Mouse (Mus musculus) hindbrain, embryonic 16.5 days (tissue): ENCODE data around the gene Arfip2. TPM values are rescaled to one million over a fixed set of nuclear protein-coding genes. Genes with fewer than 3 reads are reported as not detected.

ENCODE experiments used
- ATAC-seq: fragments of 200-750 bp; cut with Nextera tagmentation; 2 replicates; pipeline ENCODE4 v1.8.0; 2017; ENCODE audit warnings: moderate TSS enrichment, moderate library complexity
- H3K27ac ChIP-seq: fragments of 300-500 bp; sonication (generic); 2 replicates; pipeline ENCODE4 v1.5.1; 2014; ENCODE audit warnings: low read depth, mild to moderate bottlenecking, control low read depth, low read length, moderate library complexity
- H3K27me3 ChIP-seq: fragments of 300-500 bp; sonication (generic); replicated peaks from 2 replicates; pipeline ENCODE4 v1.6.1; 2014; ENCODE audit warnings: low read length; ENCODE audit not compliant: control insufficient read depth, insufficient read depth
- H3K36me3 ChIP-seq: fragments of 300-500 bp; sonication (generic); 2 replicates; pipeline ENCODE4 v1.6.1; 2014; ENCODE audit warnings: mild to moderate bottlenecking, low read length, moderate library complexity, mixed read lengths; ENCODE audit not compliant: control insufficient read depth, insufficient read depth
- H3K4me1 ChIP-seq: fragments of 300-500 bp; sonication (generic); 2 replicates; pipeline ENCODE4 v1.6.1; 2014; ENCODE audit warnings: low read depth, low read length; ENCODE audit not compliant: control insufficient read depth, insufficient read depth
- H3K4me2 ChIP-seq: fragments of 300-500 bp; sonication (generic); 2 replicates; pipeline ENCODE4 v1.6.1; 2014; ENCODE audit warnings: mild to moderate bottlenecking, low read length, control low read depth, moderate library complexity
- H3K4me3 ChIP-seq: fragments of 300-500 bp; sonication (generic); 2 replicates; pipeline ENCODE4 v1.5.1; 2014; ENCODE audit warnings: mild to moderate bottlenecking, low read length, control low read depth, moderate library complexity
- H3K9ac ChIP-seq: fragments of 300-500 bp; sonication (generic); 2 replicates; pipeline ENCODE4 v1.6.1; 2014; ENCODE audit warnings: low read depth, mild to moderate bottlenecking, control low read depth, low read length, moderate library complexity
- H3K9me3 ChIP-seq: fragments of 300-500 bp; sonication (generic); 2 replicates; pipeline ENCODE4 v1.6.1; 2014; ENCODE audit warnings: mild to moderate bottlenecking, low read length, moderate library complexity; ENCODE audit not compliant: control insufficient read depth
- WGBS: fragments of 180-500 bp; shearing (Covaris S2); extraction: QIAGEN DNeasy Blood & Tissue Kit; methylation state at CpG from one replicate; pipeline ENCODE4 v1.1.7; 2014; 5-methylcytosine and 5-hydroxymethylcytosine counted together
- polyA plus RNA-seq: library from polyadenylated mRNA; unstranded; fragments of >200 nt; fragmentation: Nextera tagmentation; extraction: Ambion mirVana; gene quantifications from 2 replicates; pipeline ENCODE4 v1.2.1, GENCODE M21; 2015

Arfip2 gene
- polyA plus RNA-seq, 1 experiment from 2014 or later, result 85.2 TPM

DNA sequence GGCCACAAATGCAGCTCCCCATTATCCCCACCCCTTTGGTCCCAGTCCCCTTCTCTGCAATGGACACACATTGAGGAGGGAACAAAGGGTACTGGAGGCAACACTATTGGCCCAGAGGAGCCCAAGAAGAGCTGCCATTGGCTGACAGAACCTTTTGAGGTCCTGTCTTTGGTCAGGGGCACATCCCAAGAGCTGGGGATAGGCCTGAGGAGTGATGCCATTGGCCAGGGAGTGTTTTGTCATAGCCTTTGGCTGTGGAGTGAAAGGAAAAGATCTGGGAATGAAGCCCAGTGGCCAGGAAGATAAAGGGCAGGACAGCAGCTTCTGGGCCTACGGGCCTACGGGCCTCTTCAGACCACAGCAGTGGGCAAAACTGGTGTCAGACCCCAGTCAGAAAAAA, 4.5 kb downstream of the Arfip2 start:
- Histone ChIP-seq H3K4me1 (peaks cover 27% of the 10 kb centered on the region), H3K9me3 (no peaks in the 10 kb centered on the region), H3K36me3 (0 out of 2 replicates have a peak, but pooled peaks cover 7% of the 10 kb centered on the region), H3K9ac (no peak overlapping the region), H3K27ac (0 out of 2 replicates have a peak overlapping the region, but pooled peaks have one; percentile 27), H3K4me3 (no peak overlapping the region), H3K27me3 (no peaks in the 10 kb centered on the region), H3K4me2 (no peak overlapping the region)
- ATAC-seq, result no peak
- WGBS, result 73% methylated on average over 2 of the region's 2 CpGs

DNA sequence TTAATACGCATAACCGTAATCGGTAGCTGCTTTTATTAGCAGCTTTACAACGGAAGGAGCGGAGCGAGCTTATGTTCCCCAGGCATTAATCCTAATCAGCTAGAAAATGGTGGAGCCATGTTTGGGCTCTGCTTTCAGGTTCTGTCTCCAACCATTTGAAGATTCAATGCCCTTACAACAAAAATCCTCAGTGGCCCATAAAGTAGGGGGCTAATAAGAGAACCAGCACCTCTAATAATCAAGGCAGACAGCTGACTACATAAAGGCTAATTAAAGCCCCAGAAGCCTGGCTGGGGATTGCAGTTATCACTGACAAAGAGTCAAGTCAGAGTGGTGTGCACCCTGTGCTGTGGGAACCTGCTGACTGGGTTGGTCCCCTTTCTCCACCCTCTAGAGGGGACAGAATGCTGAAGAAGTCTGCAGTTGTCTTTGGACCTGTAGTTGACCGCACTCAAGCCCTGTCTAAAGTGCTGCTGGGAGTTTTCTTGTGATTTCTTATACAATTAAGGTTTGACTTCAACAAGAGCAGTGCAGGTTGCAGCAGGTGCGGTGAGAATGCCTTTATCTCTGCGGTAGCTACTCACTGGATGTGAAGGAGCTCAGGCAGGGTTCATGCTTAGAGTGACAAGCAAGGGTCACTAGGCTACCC, 5.8 kb downstream of the Arfip2 start:
- ATAC-seq, result no peak
- 0 out of 2 replicates have a peak, but pooled peaks cover 7% of the 10 kb centered on the region for H3K36me3 ChIP-seq
- 51% methylated on average over 9 of the region's 9 CpGs for WGBS
- no peak overlapping the region for H3K4me3 ChIP-seq
- peaks cover 25% of the 10 kb centered on the region for H3K4me1 ChIP-seq
- H3K27me3 ChIP-seq, result no peaks in the 10 kb centered on the region
- peak overlapping the region; percentile 79 for H3K4me2 ChIP-seq
- peak overlapping the region; percentile 94 for H3K27ac ChIP-seq
- no peaks in the 10 kb centered on the region for H3K9me3 ChIP-seq
- peak overlapping the region; percentile 90; the same call in 1 of the 2 replicates for H3K9ac ChIP-seq

DNA sequence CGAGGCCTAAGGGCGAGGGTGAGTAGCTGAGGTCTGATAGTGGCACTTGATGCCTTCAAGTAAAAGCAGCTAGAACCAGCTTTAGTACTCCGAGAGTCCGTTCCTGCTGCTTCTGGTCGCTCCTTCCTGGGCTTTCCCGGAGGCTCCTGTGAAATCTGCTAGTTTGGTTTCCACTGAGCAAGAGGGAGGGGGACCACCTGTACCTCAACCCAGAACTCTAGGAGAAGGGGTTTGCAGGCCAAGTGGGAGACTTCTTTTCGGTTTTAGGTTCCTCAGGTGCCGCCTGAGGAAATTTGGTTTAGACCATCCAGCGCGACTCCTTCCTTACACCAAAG, 6.4 kb downstream of the Arfip2 start:
- peaks cover 28% of the 10 kb centered on the region for H3K4me1 ChIP-seq
- 0 out of 2 replicates have a peak, but pooled peaks cover 7% of the 10 kb centered on the region for H3K36me3 ChIP-seq
- H3K27me3 ChIP-seq, result no peaks in the 10 kb centered on the region
- peak overlapping the region; percentile 94 for H3K27ac ChIP-seq
- peak overlapping the region; percentile 81 for H3K4me3 ChIP-seq
- H3K9me3 ChIP-seq, result no peaks in the 10 kb centered on the region
- H3K4me2 ChIP-seq, result peak overlapping the region; percentile 79
- ATAC-seq, result no peak
- 6% methylated on average over 10 of the region's 10 CpGs for WGBS
- H3K9ac ChIP-seq, result peak overlapping the region; percentile 90

DNA sequence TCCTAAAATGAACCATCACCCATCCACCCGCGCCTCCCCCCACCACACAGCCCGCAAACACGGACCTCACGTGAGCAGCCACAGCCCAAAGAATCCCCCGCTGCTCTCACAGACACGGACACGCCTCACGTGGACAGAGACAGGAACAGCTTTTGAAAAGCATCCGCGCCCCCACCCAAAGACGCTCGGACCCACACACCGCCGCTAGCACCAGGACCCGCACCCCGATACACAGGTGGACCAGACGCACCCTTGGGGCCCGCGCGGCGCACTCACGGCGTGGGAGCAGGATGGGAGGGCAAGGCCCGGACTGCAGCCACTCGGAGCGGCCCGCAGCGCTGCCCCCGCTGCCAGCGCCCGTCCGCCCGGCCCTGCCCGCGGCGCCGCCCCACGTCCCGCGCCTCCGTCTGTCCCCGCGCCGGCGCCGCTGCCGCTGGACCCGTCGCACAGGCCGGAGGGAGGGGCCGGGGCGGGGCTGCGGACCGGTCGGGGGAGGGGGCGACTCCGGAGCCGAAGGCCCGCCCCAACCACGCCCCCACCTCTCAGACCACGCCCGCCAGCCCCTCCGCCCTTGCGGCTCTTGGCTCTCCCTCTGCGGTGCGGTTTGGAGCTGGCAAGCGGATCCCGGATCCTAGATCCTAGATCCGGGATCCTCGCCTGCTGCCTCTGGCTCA, 7.0 kb downstream of the Arfip2 start, which contains the start of gene Trim3:
Trim3 (minus strand) TSS at position 445 of the 674 bp plus-strand sequence.
- Histone ChIP-seq H3K27me3 (no peaks in the 10 kb centered on the region), H3K9me3 (no peaks in the 10 kb centered on the region), H3K4me1 (peaks cover 33% of the 10 kb centered on the region), H3K36me3 (0 out of 2 replicates have a peak, but pooled peaks cover 7% of the 10 kb centered on the region), H3K9ac (peak within 1 kb of the TSS; percentile 90), H3K4me2 (peak within 1 kb of the TSS; percentile 79), H3K4me3 (peak within 1 kb of the TSS; percentile 81), H3K27ac (peak within 1 kb of the TSS; percentile 94)
- peak; percentile 92 for ATAC-seq
- 0% methylated on average over 24 of the region's 71 CpGs for WGBS

DNA sequence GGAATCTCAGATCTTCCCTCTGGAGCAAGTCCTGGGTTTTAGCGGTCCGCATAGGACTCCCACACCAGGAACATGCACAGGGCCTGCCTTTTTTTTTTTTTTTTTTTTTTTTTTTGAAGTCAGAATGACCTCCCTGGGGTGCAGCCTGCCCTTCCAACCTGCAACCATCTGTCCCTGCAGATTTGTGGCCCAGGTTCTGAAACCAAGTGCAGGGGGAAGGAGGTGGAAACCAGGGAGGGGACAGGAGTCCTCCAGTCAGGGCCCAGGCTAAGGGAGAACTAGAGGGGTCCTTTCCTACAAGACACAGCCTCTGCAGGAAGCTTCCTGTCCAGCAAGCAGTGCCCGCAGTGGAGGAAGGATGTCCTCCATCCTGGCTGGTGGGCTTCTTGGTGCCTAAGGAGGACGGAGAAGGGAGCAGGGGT, 7.7 kb downstream of the Arfip2 start:
- WGBS, result 5% methylated on average over 4 of the region's 4 CpGs
- Histone ChIP-seq H3K4me1 (peaks cover 33% of the 10 kb centered on the region), H3K27me3 (no peaks in the 10 kb centered on the region), H3K4me2 (peak overlapping the region; percentile 79), H3K9me3 (no peaks in the 10 kb centered on the region), H3K4me3 (peak overlapping the region; percentile 81), H3K9ac (peak overlapping the region; percentile 90), H3K36me3 (0 out of 2 replicates have a peak, but pooled peaks cover 4% of the 10 kb centered on the region), H3K27ac (peak overlapping the region; percentile 94)
- no peak; the same call in none of the 2 replicates for ATAC-seq

DNA sequence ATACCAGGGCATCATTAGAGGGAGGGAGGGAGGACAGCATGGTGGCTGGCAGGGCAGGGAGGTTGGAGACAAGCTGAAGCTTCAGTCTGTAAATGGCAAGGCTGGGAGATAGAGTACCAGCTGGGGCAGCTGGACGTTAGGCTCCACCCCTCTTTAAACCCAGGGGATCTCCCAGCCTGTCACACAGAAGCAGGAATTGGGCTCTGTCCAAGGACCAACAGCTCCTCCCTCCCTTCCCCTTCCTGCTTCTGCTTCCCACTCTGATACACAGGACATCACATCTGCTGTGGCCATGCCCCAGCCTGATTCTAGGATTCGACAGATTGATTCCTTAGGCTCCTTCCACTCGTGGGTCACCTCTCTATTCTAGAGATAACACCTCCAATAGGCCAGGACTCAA, 11.6 kb downstream of the Arfip2 start:
- ATAC-seq, result no peak
- Histone ChIP-seq H3K9ac (no peak overlapping the region), H3K4me2 (no peak overlapping the region), H3K4me1 (peaks cover 27% of the 10 kb centered on the region), H3K9me3 (no peaks in the 10 kb centered on the region), H3K27me3 (no peaks in the 10 kb centered on the region), H3K4me3 (no peak overlapping the region), H3K36me3 (peaks cover 13% of the 10 kb centered on the region), H3K27ac (no peak overlapping the region)
- WGBS, result 16% methylated on average over 3 of the region's 3 CpGs

DNA sequence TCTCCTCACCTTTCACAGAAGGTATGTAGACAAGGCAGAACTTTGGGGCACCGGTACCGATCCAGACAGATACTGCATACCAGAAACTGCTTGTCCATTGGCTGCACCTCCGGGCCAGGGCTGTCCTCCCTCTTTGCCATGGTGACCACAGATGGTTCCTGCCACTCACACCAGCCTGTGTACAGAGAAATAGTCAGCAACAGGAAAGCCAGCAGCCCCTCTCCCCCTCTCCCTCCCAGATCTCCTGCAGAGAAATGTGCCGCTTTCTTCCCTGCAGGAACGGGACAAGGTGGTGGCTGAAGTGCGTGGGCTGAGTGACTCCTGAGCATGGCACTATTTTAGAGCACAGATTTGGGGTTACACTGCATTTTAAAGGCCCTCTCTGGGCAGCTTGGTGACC, 14.8 kb downstream of the Arfip2 start:
- Histone ChIP-seq H3K27ac (no peak overlapping the region), H3K4me2 (no peak overlapping the region), H3K9ac (no peak overlapping the region), H3K36me3 (peaks cover 24% of the 10 kb centered on the region), H3K4me3 (no peak overlapping the region), H3K4me1 (peaks cover 13% of the 10 kb centered on the region), H3K27me3 (no peaks in the 10 kb centered on the region), H3K9me3 (no peaks in the 10 kb centered on the region)
- WGBS, result 82% methylated on average over 6 of the region's 6 CpGs
- no peak for ATAC-seq

DNA sequence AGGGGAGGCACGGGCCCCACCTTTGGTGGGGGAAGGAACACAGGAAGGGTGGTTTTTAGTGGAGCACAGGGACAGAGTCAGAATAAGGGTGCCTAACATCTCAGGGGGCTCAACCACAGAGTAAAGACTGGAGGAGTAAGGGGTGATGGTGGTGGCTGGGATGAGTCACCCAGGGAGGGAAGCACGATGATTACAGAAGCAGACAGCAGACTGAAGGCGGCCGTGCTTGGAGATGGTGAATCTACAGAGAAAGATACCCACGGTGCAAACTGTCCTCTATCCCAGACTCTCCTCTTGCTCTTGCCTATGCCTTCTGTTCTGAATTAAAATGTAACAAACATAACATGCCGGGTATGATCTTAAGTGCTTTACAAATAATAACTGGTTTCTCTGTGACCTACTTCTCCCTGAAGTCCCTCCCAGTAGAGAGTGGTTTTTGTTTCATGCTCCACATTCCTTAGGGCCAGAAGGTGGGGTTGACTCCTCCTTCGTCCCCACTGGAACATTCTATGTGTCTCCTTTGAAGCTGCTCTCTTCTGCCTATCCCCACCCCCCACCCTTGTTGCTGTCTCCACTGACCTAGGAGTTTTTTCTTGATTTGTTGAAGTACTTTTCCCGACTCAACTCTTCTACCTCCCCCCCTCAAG, 18.4 kb downstream of the Arfip2 start:
- H3K27ac ChIP-seq, result no peak overlapping the region
- WGBS, result 88% methylated on average over 8 of the region's 8 CpGs
- ATAC-seq, result no peak
- no peak overlapping the region for H3K4me3 ChIP-seq
- H3K4me1 ChIP-seq, result no peaks in the 10 kb centered on the region
- H3K27me3 ChIP-seq, result no peaks in the 10 kb centered on the region
- peaks cover 50% of the 10 kb centered on the region for H3K36me3 ChIP-seq
- no peaks in the 10 kb centered on the region for H3K9me3 ChIP-seq
- H3K4me2 ChIP-seq, result no peak overlapping the region
- H3K9ac ChIP-seq, result no peak overlapping the region

DNA sequence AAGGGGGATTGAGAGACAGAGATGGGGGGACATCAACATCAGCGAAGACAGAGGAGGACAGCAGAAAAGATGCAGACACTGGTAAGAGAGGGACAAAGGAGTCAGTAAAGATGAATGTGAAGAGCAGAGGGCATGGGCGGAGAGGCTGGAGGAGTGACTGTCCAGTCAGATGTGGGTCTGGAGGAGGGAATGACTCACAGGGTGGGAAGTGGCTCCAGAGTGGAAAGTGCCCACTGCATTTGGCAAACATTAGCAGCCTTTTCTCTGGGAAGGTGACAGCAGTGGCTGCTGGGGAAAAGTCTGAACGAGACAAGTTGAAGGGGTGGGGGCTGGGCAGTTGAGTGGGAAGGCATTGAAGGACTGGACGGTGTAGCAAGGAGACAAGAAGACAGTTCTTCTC, 19.2 kb downstream of the Arfip2 start:
- H3K9me3 ChIP-seq, result no peaks in the 10 kb centered on the region
- H3K36me3 ChIP-seq, result peaks cover 57% of the 10 kb centered on the region
- H3K27me3 ChIP-seq, result no peaks in the 10 kb centered on the region
- ATAC-seq, result no peak
- no peak overlapping the region for H3K27ac ChIP-seq
- no peaks in the 10 kb centered on the region for H3K4me1 ChIP-seq
- WGBS, result 81% methylated on average over 4 of the region's 4 CpGs
- H3K4me2 ChIP-seq, result no peak overlapping the region
- no peak overlapping the region for H3K9ac ChIP-seq
- no peak overlapping the region for H3K4me3 ChIP-seq
